Mouse (Mus musculus) liver, adult 2 months (tissue): ENCODE results near the gene Selplg.
A peak's percentile ranks its signal among the peaks of the same experiment; 100 is the strongest.

Experiments used
- CTCF ChIP-seq: fragments of 200-500 bp; IDR thresholded peaks from 2 replicates; pipeline ENCODE4 v1.5.1; 2011; ENCODE audit warnings: low read depth, low read length, control low read depth
- POLR2A ChIP-seq: fragments of 200-500 bp; IDR thresholded peaks from 2 replicates; pipeline ENCODE4 v1.6.1; 2011; ENCODE audit warnings: low read length, control low read depth; ENCODE audit not compliant: insufficient read depth; ENCODE audit errors: extremely low read depth

- peak; percentile 97 for TF ChIP-seq CTCF
- TF ChIP-seq POLR2A = no peak
Measured at GRCm38 (mm10) chr5:113773664-113774063, 58.8 kb downstream of the Selplg start.
